Mouse (Mus musculus) B cell, adult 67 days (primary cell): ENCODE measurements around the gene Tcp11x2. TPM values are rescaled to one million over a fixed set of nuclear protein-coding genes. Genes with fewer than 3 reads are reported as not detected.

Experiments
- total RNA-seq, 2 experiments: library from RNA; stranded (reverse); gene quantifications; 4 replicates each; pipeline ENCODE4 v1.2.4; 2023

Gene Tcp11x2
- total RNA-seq: not detected

DNA sequence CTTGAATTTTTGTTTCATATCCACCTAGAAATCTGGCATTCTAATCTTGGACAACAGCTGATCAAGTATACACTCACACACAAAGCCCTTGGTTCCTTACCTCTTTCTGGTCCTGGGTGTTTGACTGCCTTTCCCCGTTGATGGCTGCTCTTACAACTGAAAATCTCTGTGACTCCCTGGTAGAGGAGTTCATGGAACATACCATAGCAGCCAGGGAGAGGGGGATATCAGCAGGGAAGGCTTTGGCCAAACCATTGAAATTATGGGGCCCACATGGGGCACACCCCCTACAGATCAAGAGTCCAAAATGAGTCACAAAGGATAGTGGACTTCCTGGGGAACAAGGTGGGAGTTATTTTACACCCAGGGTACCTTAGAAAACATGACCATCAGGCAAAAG lies at the start of gene Tcp11x2:
Gene Tcp11x2 (minus strand): TSS at position 158 of the 400 bp plus-strand sequence.

DNA sequence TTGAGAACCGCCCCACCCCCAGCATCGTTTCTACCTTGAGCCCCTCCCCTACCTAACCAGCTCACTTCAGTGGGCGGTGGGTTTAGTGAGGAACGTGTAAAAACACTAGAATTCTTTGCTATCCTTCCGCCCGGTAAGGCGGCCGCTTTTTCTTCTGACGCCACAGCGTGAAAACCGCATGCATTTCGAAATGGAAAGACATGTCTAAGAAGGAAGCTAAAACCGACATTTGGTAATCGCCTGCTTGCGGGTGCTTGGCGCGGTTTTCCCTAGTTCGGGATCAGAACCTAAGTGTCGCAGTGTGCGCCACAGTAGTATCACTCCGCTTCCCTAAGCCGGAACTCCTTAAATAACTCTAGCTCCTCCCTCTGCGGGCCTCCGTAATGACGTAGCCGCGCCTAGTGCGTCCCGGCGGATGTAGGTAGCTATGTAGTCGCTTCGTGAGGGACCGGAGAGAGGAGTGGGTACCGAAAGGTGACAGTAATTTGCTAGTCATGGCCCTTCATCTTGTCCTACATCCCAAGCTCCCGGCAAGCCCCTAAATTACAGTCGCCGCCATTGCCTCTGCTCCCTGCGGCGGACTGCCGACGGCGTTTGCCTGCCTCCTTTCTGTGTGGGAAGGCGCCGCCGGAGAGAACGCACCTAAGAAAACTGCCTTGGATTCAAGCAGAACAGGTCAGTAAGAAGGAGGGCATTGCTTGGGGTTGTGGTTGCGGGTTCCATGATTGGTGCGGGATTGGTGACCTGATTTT lies 48.9 kb upstream of the Tcp11x2 start, which contains the start of the genes Armcx5 and Gprasp1:
Gene Armcx5 (plus strand): TSS at position 430 of the 752 bp plus-strand sequence.
Gene Gprasp1 (plus strand): TSS at position 430 of the 752 bp plus-strand sequence.

DNA sequence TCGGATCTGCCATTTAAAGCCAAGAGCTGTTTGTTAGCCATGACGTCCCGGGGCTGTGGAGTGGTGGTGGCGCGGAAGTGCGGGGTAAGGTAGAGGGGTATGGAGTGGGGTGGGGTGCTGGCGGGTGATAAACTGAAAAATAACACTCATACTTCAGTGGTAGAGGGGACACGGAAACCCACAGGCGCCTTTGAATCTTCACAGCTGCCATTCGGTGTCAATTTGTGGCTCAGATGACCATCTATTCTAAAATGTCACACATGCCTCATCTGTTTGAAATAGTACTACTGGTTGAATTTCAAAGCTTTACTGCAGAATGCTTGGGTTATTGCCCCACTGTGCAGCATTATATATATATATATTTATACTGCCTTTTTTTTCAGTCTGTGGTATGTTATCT lies 31.6 kb upstream of the Tcp11x2 start, which contains the start of gene Tmsb15a:
Gene Tmsb15a (minus strand): TSS at position 101 of the 400 bp plus-strand sequence.

DNA sequence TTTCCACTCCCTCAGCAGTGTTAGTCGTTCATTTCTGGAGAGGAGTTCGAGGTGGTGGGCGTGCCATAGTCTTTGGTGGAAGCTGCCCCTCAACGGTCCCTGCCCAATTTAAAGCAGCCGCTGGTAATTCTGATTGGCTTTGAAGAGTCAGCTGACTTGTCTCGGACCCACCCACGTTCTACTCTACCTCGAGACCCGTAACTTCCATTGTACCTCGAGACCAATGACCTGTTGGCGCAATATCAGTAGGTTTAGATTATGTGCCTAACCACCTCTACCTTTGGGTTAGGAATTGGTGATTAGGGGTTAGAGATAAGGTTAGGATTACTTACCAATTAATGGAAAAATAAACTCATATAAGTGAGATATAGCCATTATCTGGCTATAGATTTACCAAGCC lies 66.0 kb downstream of the Tcp11x2 start, which contains the start of gene Prame:
Gene Prame (minus strand): TSS at position 101 of the 400 bp plus-strand sequence.

Other genes with a start within 250 kb of the Tcp11x2 start
- gene AV320801, start 199.2 kb downstream of the Tcp11x2 start, total RNA-seq: not detected
- gene Nxf7, start 95.0 kb downstream of the Tcp11x2 start, total RNA-seq: not detected
- gene Prame, start 66.1 kb downstream of the Tcp11x2 start, total RNA-seq: not detected
- not detected for gene Tmsb15a, start 31.5 kb upstream of the Tcp11x2 start, total RNA-seq
- 10 to 100 TPM; 29.0 to 33.0 TPM for gene Armcx5, start 48.9 kb upstream of the Tcp11x2 start, total RNA-seq
- 10 to 100 TPM; 52.1 to 61.7 TPM for gene Gprasp1, start 48.9 kb upstream of the Tcp11x2 start, total RNA-seq
- 10 to 100 TPM; 12.0 to 12.2 TPM for gene Bhlhb9, start 103.8 kb upstream of the Tcp11x2 start, total RNA-seq
- 10 to 100 TPM in 1 of 2 experiments, 1 to 10 TPM in 1; 9.3 to 17.2 TPM for gene Gprasp2, start 145.2 kb upstream of the Tcp11x2 start, total RNA-seq